Mouse (Mus musculus): ENCODE data around the gene Nt5dc2.

- TF ChIP-seq CTCF (IDR thresholded peaks at IDR 0.05; ENCODE audit: low read depth, low read length) (no peak), POLR2A (IDR thresholded peaks at IDR 0.05; ENCODE audit: extremely low read depth, insufficient read depth, low read length) (no peak)
These were observed 2.3 kb downstream of the Nt5dc2 start for GRCm38 (mm10) chr14:31133023-31133665.
